ENCODE assay signal across 30 mouse cellular contexts in the genomic region with DNA sequence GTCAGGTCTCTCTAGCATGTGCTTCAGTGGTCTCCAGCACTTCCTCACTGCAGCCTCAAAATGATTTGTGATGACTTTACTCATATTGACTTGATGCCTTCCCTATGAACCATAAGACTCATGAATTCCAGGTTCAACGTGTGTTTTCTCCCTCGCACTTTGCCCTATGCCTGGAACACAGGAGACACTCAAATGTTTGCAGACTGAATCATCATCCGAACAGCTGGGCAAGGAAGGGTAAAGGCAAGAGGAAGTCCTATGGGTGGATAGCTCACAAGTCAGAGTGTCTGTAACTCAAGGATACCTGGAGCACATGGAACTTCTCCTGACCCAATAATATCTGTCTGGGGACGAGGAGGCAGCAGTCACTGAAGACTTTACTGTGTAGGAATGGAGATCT. TPM values are rescaled to one million over a fixed set of nuclear protein-coding genes. Genes with fewer than 3 reads are reported as not detected.
A peak's percentile ranks its signal among the peaks of the same experiment; 100 is the strongest.
DNase-seq lines count a peak whose midpoint lies in the region; ATAC-seq and TF ChIP-seq lines count a peak whose summit lies in the region.
"Had no signal": no experiment of that assay in that cellular context is flagged by ENCODE, and none has a peak within 500 bp of the region (broad histone marks: within the 10 kb centered on the region; RNA-seq: fewer than 3 reads in every experiment).

No protein-coding gene starts in this region.

- H3K9me3 ChIP-seq in liver, embryonic 12.5 days (replicated peaks): no peaks in the 10 kb centered on the region
- no peaks in the 10 kb centered on the region for H3K9me3 ChIP-seq in intestine, postnatal 0 days (ENCODE audit: control insufficient read depth)
- H3K9me3 ChIP-seq: embryonic facial prominence, embryonic 12.5 days; G1E; hindbrain, embryonic 12.5 days; limb, embryonic 15.5 days had no signal

- no peak overlapping the region for H3K9ac ChIP-seq in heart, adult 2 months (ENCODE audit: low read depth, low read length)
- no peak overlapping the region for H3K9ac ChIP-seq in liver, adult 2 months (ENCODE audit: low read depth, low read length)
- H3K9ac ChIP-seq in liver, embryonic 12.5 days: no peak overlapping the region
- no peak overlapping the region for H3K9ac ChIP-seq in intestine, postnatal 0 days (ENCODE audit: low read depth, low read length)
- H3K9ac ChIP-seq: embryonic facial prominence, embryonic 12.5 days; hindbrain, embryonic 12.5 days; limb, embryonic 15.5 days had no signal

- TF ChIP-seq EP300 in heart, adult 2 months (IDR thresholded peaks at IDR 0.05; ENCODE audit: insufficient read depth, low read depth, low read length): no peak

- H3K27ac ChIP-seq in heart, adult 2 months: peak overlapping the region; percentile 40
- H3K27ac ChIP-seq in liver, adult 2 months (replicated peaks; ENCODE audit: insufficient read depth, low read depth, low read length): peak overlapping the region; percentile 91
- H3K27ac ChIP-seq in liver, embryonic 12.5 days: no peak overlapping the region
- peak overlapping the region; percentile 94 for H3K27ac ChIP-seq in intestine, postnatal 0 days (ENCODE audit: low read depth, low read length)
- H3K27ac ChIP-seq: embryonic facial prominence, embryonic 12.5 days; hindbrain, embryonic 12.5 days; left cerebral cortex, adult 2 months; limb, embryonic 15.5 days had no signal

- no peak for ATAC-seq in liver, embryonic 12.5 days
- ATAC-seq in intestine, postnatal 0 days: peak; percentile 67
- ATAC-seq in erythroid progenitor cell, adult 5-6 weeks (replicated peaks; ENCODE audit: low FRiP score, poor library complexity, severe bottlenecking): no peak
- ATAC-seq: forebrain, embryonic 14.5 days had no signal

- no peak for DNase-seq in heart, adult 2 months
- DNase-seq in heart, adult 11 months: no peak
- peak; percentile 65 for DNase-seq in liver, adult 2 months (ENCODE audit: extremely low read depth, low read depth, low spot score)
- DNase-seq in yolk sac, embryonic 10.5 days (ENCODE audit: low spot score): peak; percentile 62
- DNase-seq in right cerebral cortex, adult 18-20 months: no peak
- DNase-seq: adrenal gland, adult 2 months; cerebellum, adult 18-20 months; cerebellum, postnatal 14 days; gastrocnemius, postnatal 10 days; heart, postnatal 10 days; kidney, adult 8-10 months; kidney, postnatal 14 days; left cerebral cortex, postnatal 4 days; lung, adult 18-20 months; lung, postnatal 10 days; right cerebral cortex, postnatal 14 days; spleen, adult 18-20 months; thymus, postnatal 14 days had no signal

- no peak overlapping the region for H3K4me3 ChIP-seq in heart, adult 2 months
- no peak overlapping the region for H3K4me3 ChIP-seq in liver, adult 2 months (ENCODE audit: insufficient read depth, low read depth, low read length)
- H3K4me3 ChIP-seq in liver, embryonic 12.5 days: no peak overlapping the region
- H3K4me3 ChIP-seq in intestine, postnatal 0 days (ENCODE audit: low read depth, low read length): no peak overlapping the region
- H3K4me3 ChIP-seq: embryonic facial prominence, embryonic 12.5 days; erythroblast, embryonic 14.5 days; hindbrain, embryonic 12.5 days; left cerebral cortex, adult 2 months; limb, embryonic 15.5 days had no signal

- H3K36me3 ChIP-seq in heart, adult 2 months (ENCODE audit: control insufficient read depth, insufficient read depth, low read length): peaks cover 59% of the 10 kb centered on the region
- no peaks in the 10 kb centered on the region for H3K36me3 ChIP-seq in liver, adult 2 months (ENCODE audit: control insufficient read depth, insufficient read depth, low read length)
- no peaks in the 10 kb centered on the region for H3K36me3 ChIP-seq in liver, embryonic 12.5 days
- peaks cover 3% of the 10 kb centered on the region; the same call in 1 of the 2 replicates for H3K36me3 ChIP-seq in intestine, postnatal 0 days (ENCODE audit: control insufficient read depth, insufficient read depth)
- H3K36me3 ChIP-seq: embryonic facial prominence, embryonic 12.5 days; hindbrain, embryonic 12.5 days; limb, embryonic 15.5 days had no signal

- no peak for TF ChIP-seq CTCF in heart, adult 2 months (IDR thresholded peaks at IDR 0.05)
- TF ChIP-seq CTCF in liver, adult 2 months (IDR thresholded peaks at IDR 0.05; ENCODE audit: low read depth, low read length): no peak
- TF ChIP-seq CTCF in intestine, postnatal 0 days (IDR thresholded peaks at IDR 0.05; ENCODE audit: low read depth): no peak

- H3K27me3 ChIP-seq in heart, adult 2 months (ENCODE audit: control insufficient read depth, insufficient read depth, low read length): no peaks in the 10 kb centered on the region
- no peaks in the 10 kb centered on the region for H3K27me3 ChIP-seq in liver, adult 2 months (ENCODE audit: control insufficient read depth, insufficient read depth, low read length)
- H3K27me3 ChIP-seq in liver, embryonic 12.5 days (replicated peaks): no peaks in the 10 kb centered on the region
- H3K27me3 ChIP-seq in intestine, postnatal 0 days (replicated peaks; ENCODE audit: control insufficient read depth, insufficient read depth, low read length): no peaks in the 10 kb centered on the region
- H3K27me3 ChIP-seq: CH12.LX; embryonic facial prominence, embryonic 12.5 days; hindbrain, embryonic 12.5 days; limb, embryonic 15.5 days had no signal

- no peak overlapping the region for H3K4me2 ChIP-seq in liver, embryonic 12.5 days
- no peak overlapping the region for H3K4me2 ChIP-seq in intestine, postnatal 0 days (replicated peaks; ENCODE audit: low read depth)
- H3K4me2 ChIP-seq: embryonic facial prominence, embryonic 12.5 days; hindbrain, embryonic 12.5 days; limb, embryonic 15.5 days; midbrain, embryonic 11.5 days had no signal

- intact Hi-C loops in heart, adult 2 months (cut with DNase I): no loop called here

- H3K4me1 ChIP-seq in heart, adult 2 months (ENCODE audit: control insufficient read depth, insufficient read depth, low read length): peaks cover 49% of the 10 kb centered on the region
- H3K4me1 ChIP-seq in liver, adult 2 months (ENCODE audit: control insufficient read depth, insufficient read depth, low read length): peaks cover 46% of the 10 kb centered on the region
- peaks cover 36% of the 10 kb centered on the region for H3K4me1 ChIP-seq in liver, embryonic 12.5 days
- peaks cover 11% of the 10 kb centered on the region for H3K4me1 ChIP-seq in intestine, postnatal 0 days (replicated peaks; ENCODE audit: control insufficient read depth, insufficient read depth, low read length)

- 60% methylated on average over 4 of the region's 4 CpGs for WGBS in heart, adult 2 months
- WGBS in liver, adult 2 months: 38% methylated on average over 4 of the region's 4 CpGs
- WGBS in liver, embryonic 12.5 days (ENCODE audit: insufficient replicate concordance): 71% methylated on average over 4 of the region's 4 CpGs
- WGBS in intestine, postnatal 0 days: 35% methylated on average over 4 of the region's 4 CpGs

- no peak for TF ChIP-seq POLR2A in heart, adult 2 months (IDR thresholded peaks at IDR 0.05; ENCODE audit: insufficient read depth, low read depth, low read length)
- TF ChIP-seq POLR2A in liver, adult 2 months (IDR thresholded peaks at IDR 0.05; ENCODE audit: extremely low read depth, insufficient read depth, low read length): no peak

- peaks cover 10% of the 10 kb centered on the region for H3K79me2 ChIP-seq in heart, adult 2 months (replicated peaks; ENCODE audit: control insufficient read depth, insufficient read depth, low read length)
- H3K79me2 ChIP-seq in liver, adult 2 months (ENCODE audit: control insufficient read depth, insufficient read depth, low read length): peaks cover 14% of the 10 kb centered on the region; the same call in 1 of the 2 replicates

RNA-seq across cellular contexts. Expression of a gene that starts 37.1 kb away (rescaled TPM):
- total RNA-seq in heart, adult 2 months (2021): 100 to 1,000 TPM; 638 to 971 TPM
- polyA plus RNA-seq in heart, adult 2 months (2012; rRNA removed): 185 and 253 TPM in 2 replicates
- total RNA-seq in liver, adult 2 months (2014; rRNA removed): 41.0 and 47.2 TPM in 2 replicates
- polyA plus RNA-seq in liver, adult 2 months (2012; rRNA removed): 10.4 and 12.0 TPM in 2 replicates
- 34.3 and 35.1 TPM in 2 replicates for polyA plus RNA-seq in liver, embryonic 12.5 days (2016; fragmentation: Nextera tagmentation; extraction: Ambion mirVana)
- polyA plus RNA-seq in intestine, postnatal 0 days (2015; fragmentation: Nextera tagmentation; extraction: Ambion mirVana): 73.8 and 86.2 TPM in 2 replicates
- 87.9 and 106 TPM in 2 replicates for total RNA-seq in erythroid progenitor cell, adult 5-6 weeks (2015; ENCODE audit: low replicate concordance)
- 163 and 167 TPM in 2 replicates for total RNA-seq in erythroid progenitor cell, adult 5-6 weeks (2017; ENCODE audit: low replicate concordance)

Comparison
In these comparisons a context has a peak if more than half of its experiments do, and no peak if none do; other contexts are left out.
1. DNase-seq: peak in liver, adult 2 months (single experiment) and yolk sac, embryonic 10.5 days (single experiment); none in heart, adult 2 months (0 of 2), heart, adult 11 months (single experiment) and right cerebral cortex, adult 18-20 months (single experiment).